Mouse (Mus musculus) limb, embryonic 13.5 days (tissue): ENCODE results near the gene Polr2e. TPM values are rescaled to one million over a fixed set of nuclear protein-coding genes. Genes with fewer than 3 reads are reported as not detected.
A peak's percentile ranks its signal among the peaks of the same experiment; 100 is the strongest.

Experiments used
- ATAC-seq: fragments of 200-750 bp; cut with Nextera tagmentation; 2 replicates; pipeline ENCODE4 v1.8.0; 2017; ENCODE audit warnings: low read depth, moderate number of reproducible peaks, moderate TSS enrichment; ENCODE audit not compliant: low FRiP score
- H3K27ac ChIP-seq: fragments of 300-500 bp; sonication (generic); 2 replicates; pipeline ENCODE4 v1.5.1; 2015; ENCODE audit warnings: inconsistent platforms, mild to moderate bottlenecking, moderate library complexity
- H3K27me3 ChIP-seq: fragments of 300-500 bp; sonication (generic); 2 replicates; pipeline ENCODE4 v1.6.1; 2015; ENCODE audit warnings: mild to moderate bottlenecking, inconsistent platforms
- H3K36me3 ChIP-seq: fragments of 300-500 bp; sonication (generic); 2 replicates; pipeline ENCODE4 v1.6.1; 2015; ENCODE audit warnings: inconsistent platforms, mild to moderate bottlenecking, moderate library complexity
- H3K4me1 ChIP-seq: fragments of 300-500 bp; sonication (generic); 2 replicates; pipeline ENCODE4 v1.6.1; 2015; ENCODE audit warnings: inconsistent platforms
- H3K4me2 ChIP-seq: fragments of 300-500 bp; sonication (generic); replicated peaks from 2 replicates; pipeline ENCODE4 v1.6.1; 2015; ENCODE audit warnings: inconsistent platforms, mild to moderate bottlenecking, moderate library complexity
- H3K4me3 ChIP-seq: fragments of 300-500 bp; sonication (generic); 2 replicates; pipeline ENCODE4 v1.5.1; 2015; ENCODE audit warnings: moderate library complexity, mild to moderate bottlenecking, inconsistent platforms
- H3K9ac ChIP-seq: fragments of 300-500 bp; sonication (generic); 2 replicates; pipeline ENCODE4 v1.6.1; 2015; ENCODE audit warnings: mild to moderate bottlenecking, inconsistent platforms
- H3K9me3 ChIP-seq: fragments of 300-500 bp; sonication (generic); 2 replicates; pipeline ENCODE4 v1.6.1; 2016; ENCODE audit warnings: inconsistent platforms
- WGBS: fragments of 180-500 bp; shearing (Covaris S2); methylation state at CpG from one replicate; pipeline ENCODE4 v1.1.7; 2015; 5-methylcytosine and 5-hydroxymethylcytosine counted together
- polyA plus RNA-seq: library from polyadenylated mRNA; unstranded; fragments of >200 nt; fragmentation: Nextera tagmentation; extraction: Ambion mirVana; gene quantifications from 2 replicates; pipeline ENCODE4 v1.2.1, GENCODE M21; 2015

The Polr2e gene
- polyA plus RNA-seq, 1 experiment from 2014 or later = 244 TPM

GRCm38 (mm10) chr10:80027681-80028520 is 11.7 kb downstream of the Polr2e start:
- H3K4me3 ChIP-seq = no peak overlapping the region
- no peaks in the 10 kb centered on the region for H3K27me3 ChIP-seq
- no peaks in the 10 kb centered on the region for H3K9me3 ChIP-seq
- no peaks in the 10 kb centered on the region for H3K4me1 ChIP-seq
- H3K27ac ChIP-seq = no peak overlapping the region
- no peak overlapping the region for H3K4me2 ChIP-seq
- peaks cover 11% of the 10 kb centered on the region; the same call in 1 of the 2 replicates for H3K36me3 ChIP-seq
- WGBS = 71% methylated on average over 20 of the region's 20 CpGs
- H3K9ac ChIP-seq = no peak overlapping the region
- ATAC-seq = no peak

GRCm38 (mm10) chr10:80025889-80026288 is 13.7 kb downstream of the Polr2e start:
- no peak overlapping the region for H3K4me2 ChIP-seq
- 57% methylated on average over 12 of the region's 12 CpGs for WGBS

GRCm38 (mm10) chr10:80025463-80025862 is 14.1 kb downstream of the Polr2e start:
- WGBS = 77% methylated on average over 10 of the region's 10 CpGs
- H3K27me3 ChIP-seq = no peaks in the 10 kb centered on the region
- H3K27ac ChIP-seq = no peak overlapping the region
- no peaks in the 10 kb centered on the region for H3K9me3 ChIP-seq
- no peak overlapping the region for H3K9ac ChIP-seq
- H3K36me3 ChIP-seq = peaks cover 21% of the 10 kb centered on the region
- no peak overlapping the region for H3K4me3 ChIP-seq
- H3K4me2 ChIP-seq = no peak overlapping the region
- ATAC-seq = no peak
- H3K4me1 ChIP-seq = peaks cover 3% of the 10 kb centered on the region; the same call in 1 of the 2 replicates

More at GRCm38 (mm10) chr10:80025889-80026288, 13.7 kb downstream of the Polr2e start:
- H3K27ac ChIP-seq = no peak overlapping the region
- H3K4me3 ChIP-seq = no peak overlapping the region
- H3K36me3 ChIP-seq = peaks cover 21% of the 10 kb centered on the region
- no peak; the same call in 1 of the 2 replicates for ATAC-seq
- no peaks in the 10 kb centered on the region for H3K4me1 ChIP-seq
- H3K9ac ChIP-seq = no peak overlapping the region
- H3K27me3 ChIP-seq = no peaks in the 10 kb centered on the region
- no peaks in the 10 kb centered on the region for H3K9me3 ChIP-seq

GRCm38 (mm10) chr10:80025044-80025347 is 14.6 kb downstream of the Polr2e start:
- H3K4me1 ChIP-seq = peaks cover 8% of the 10 kb centered on the region
- 54% methylated on average over 4 of the region's 4 CpGs for WGBS
- peaks cover 2% of the 10 kb centered on the region; the same call in 1 of the 2 replicates for H3K27me3 ChIP-seq
- no peak overlapping the region for H3K4me3 ChIP-seq
- no peak overlapping the region for H3K4me2 ChIP-seq
- H3K36me3 ChIP-seq = peaks cover 21% of the 10 kb centered on the region
- no peak overlapping the region for H3K27ac ChIP-seq
- H3K9ac ChIP-seq = no peak overlapping the region
- ATAC-seq = no peak
- H3K9me3 ChIP-seq = no peaks in the 10 kb centered on the region

- H3K9me3 ChIP-seq = no peaks in the 10 kb centered on the region
- no peak for ATAC-seq
- peaks cover 2% of the 10 kb centered on the region; the same call in 1 of the 2 replicates for H3K27me3 ChIP-seq
- WGBS = 77% methylated on average over 15 of the region's 15 CpGs
- H3K9ac ChIP-seq = no peak overlapping the region
- no peak overlapping the region for H3K4me3 ChIP-seq
- H3K27ac ChIP-seq = no peak overlapping the region
- H3K4me2 ChIP-seq = no peak overlapping the region
- H3K4me1 ChIP-seq = peaks cover 13% of the 10 kb centered on the region
- H3K36me3 ChIP-seq = peaks cover 21% of the 10 kb centered on the region
Observed at GRCm38 (mm10) chr10:80024229-80025043, 15.2 kb downstream of the Polr2e start.

GRCm38 (mm10) chr10:80023758-80024157 is 15.8 kb downstream of the Polr2e start:
- Histone ChIP-seq H3K27me3 (peaks cover 6% of the 10 kb centered on the region; the same call in 1 of the 2 replicates), H3K4me1 (peaks cover 20% of the 10 kb centered on the region), H3K4me2 (no peak overlapping the region), H3K4me3 (no peak overlapping the region), H3K27ac (no peak overlapping the region), H3K9me3 (no peaks in the 10 kb centered on the region), H3K36me3 (peaks cover 18% of the 10 kb centered on the region), H3K9ac (no peak overlapping the region)
- 84% methylated on average over 5 of the region's 5 CpGs for WGBS
- no peak for ATAC-seq

GRCm38 (mm10) chr10:80022806-80023205 is 16.8 kb downstream of the Polr2e start:
- no peak overlapping the region for H3K9ac ChIP-seq
- no peak for ATAC-seq
- H3K4me2 ChIP-seq = no peak overlapping the region
- WGBS = 93% methylated on average over 8 of the region's 8 CpGs
- no peak overlapping the region for H3K27ac ChIP-seq
- H3K9me3 ChIP-seq = no peaks in the 10 kb centered on the region
- H3K36me3 ChIP-seq = peaks cover 15% of the 10 kb centered on the region; the same call in 1 of the 2 replicates
- no peak overlapping the region for H3K4me3 ChIP-seq
- peaks cover 8% of the 10 kb centered on the region; the same call in 1 of the 2 replicates for H3K27me3 ChIP-seq
- peaks cover 23% of the 10 kb centered on the region for H3K4me1 ChIP-seq

GRCm38 (mm10) chr10:80022164-80022563 is 17.4 kb downstream of the Polr2e start:
- peaks cover 15% of the 10 kb centered on the region for H3K27me3 ChIP-seq
- no peak overlapping the region for H3K9ac ChIP-seq
- no peak overlapping the region for H3K4me2 ChIP-seq
- ATAC-seq = no peak
- peaks cover 23% of the 10 kb centered on the region for H3K4me1 ChIP-seq
- no peak overlapping the region for H3K4me3 ChIP-seq
- 91% methylated on average over 12 of the region's 12 CpGs for WGBS
- H3K27ac ChIP-seq = no peak overlapping the region
- H3K36me3 ChIP-seq = peaks cover 15% of the 10 kb centered on the region; the same call in 1 of the 2 replicates
- H3K9me3 ChIP-seq = no peaks in the 10 kb centered on the region

- no peak overlapping the region for H3K4me2 ChIP-seq
- H3K27ac ChIP-seq = no peak overlapping the region
- peaks cover 15% of the 10 kb centered on the region; the same call in 1 of the 2 replicates for H3K36me3 ChIP-seq
- no peaks in the 10 kb centered on the region for H3K9me3 ChIP-seq
- H3K27me3 ChIP-seq = peaks cover 22% of the 10 kb centered on the region
- no peak overlapping the region for H3K4me3 ChIP-seq
- no peak for ATAC-seq
- H3K9ac ChIP-seq = no peak overlapping the region
- H3K4me1 ChIP-seq = peaks cover 23% of the 10 kb centered on the region
- 89% methylated on average over 13 of the region's 13 CpGs for WGBS
Observed at GRCm38 (mm10) chr10:80021320-80021641, 18.3 kb downstream of the Polr2e start.

- H3K9me3 ChIP-seq = no peaks in the 10 kb centered on the region
- peaks cover 15% of the 10 kb centered on the region; the same call in 1 of the 2 replicates for H3K36me3 ChIP-seq
- WGBS = 85% methylated on average over 18 of the region's 18 CpGs
- H3K9ac ChIP-seq = peak overlapping the region; percentile 64; the same call in 1 of the 2 replicates
- peaks cover 23% of the 10 kb centered on the region for H3K4me1 ChIP-seq
- H3K4me2 ChIP-seq = peak overlapping the region; percentile 57
- no peak overlapping the region for H3K27ac ChIP-seq
- H3K4me3 ChIP-seq = 0 out of 2 replicates have a peak overlapping the region, but pooled peaks have one; percentile 34
- no peak for ATAC-seq
- peaks cover 27% of the 10 kb centered on the region for H3K27me3 ChIP-seq
Observed at GRCm38 (mm10) chr10:80020603-80021319, 18.8 kb downstream of the Polr2e start.

- WGBS = 22% methylated on average over 11 of the region's 11 CpGs
- peaks cover 23% of the 10 kb centered on the region for H3K4me1 ChIP-seq
- peak overlapping the region; percentile 12; the same call in 1 of the 2 replicates for H3K27ac ChIP-seq
- H3K4me3 ChIP-seq = peak overlapping the region; percentile 34
- H3K27me3 ChIP-seq = peaks cover 33% of the 10 kb centered on the region
- peak overlapping the region; percentile 57 for H3K4me2 ChIP-seq
- no peaks in the 10 kb centered on the region for H3K9me3 ChIP-seq
- peaks cover 15% of the 10 kb centered on the region; the same call in 1 of the 2 replicates for H3K36me3 ChIP-seq
- ATAC-seq = no peak
- H3K9ac ChIP-seq = peak overlapping the region; percentile 64
Observed at GRCm38 (mm10) chr10:80020191-80020590, 19.4 kb downstream of the Polr2e start.
